Mouse (Mus musculus): ENCODE measurements at regions not wholly inside any gene's neighbourhood (a gene's known extent, or its start where the extent isn't known, plus 50 kb on each side); places are given as distances from the start of the nearest gene placed in this dataset.

GRCm38 (mm10) chr16:85680351-85680750 is 122.6 kb downstream of the Adamts1 start:
- no peak overlapping the region for H3K9ac ChIP-seq (ENCODE audit: low read length)
- H3K27me3 ChIP-seq (ENCODE audit: control insufficient read depth, insufficient read depth, low read length), result no peaks in the 10 kb centered on the region
- 55% methylated on average over 6 of the region's 6 CpGs for WGBS
- ATAC-seq (ENCODE audit: low FRiP score) (peak; percentile 52; the same call in 1 of the 2 replicates), DNase-seq (ENCODE audit: low spot score, missing footprints) (no peak)
- H3K4me1 ChIP-seq (ENCODE audit: control insufficient read depth, insufficient read depth, low read length), result no peaks in the 10 kb centered on the region
- H3K4me3 ChIP-seq (ENCODE audit: low read depth, low read length), result no peak overlapping the region
- H3K36me3 ChIP-seq (ENCODE audit: control insufficient read depth, insufficient read depth, low read length), result no peaks in the 10 kb centered on the region
- no peak overlapping the region for H3K27ac ChIP-seq (ENCODE audit: low read depth, low read length)
- no peaks in the 10 kb centered on the region for H3K9me3 ChIP-seq (ENCODE audit: control insufficient read depth, low read length)
- no peak overlapping the region for H3K4me2 ChIP-seq

- DNase-seq (ENCODE audit: low spot score, missing footprints) (no peak), ATAC-seq (ENCODE audit: low FRiP score) (no peak)
- Histone ChIP-seq H3K27ac (ENCODE audit: low read depth, low read length) (no peak overlapping the region), H3K36me3 (ENCODE audit: control insufficient read depth, insufficient read depth, low read length) (no peaks in the 10 kb centered on the region), H3K4me3 (ENCODE audit: low read depth, low read length) (no peak overlapping the region), H3K9ac (ENCODE audit: low read length) (no peak overlapping the region), H3K9me3 (ENCODE audit: control insufficient read depth, low read length) (no peaks in the 10 kb centered on the region), H3K4me2 (no peak overlapping the region), H3K4me1 (ENCODE audit: control insufficient read depth, insufficient read depth, low read length) (no peaks in the 10 kb centered on the region), H3K27me3 (ENCODE audit: control insufficient read depth, insufficient read depth, low read length) (no peaks in the 10 kb centered on the region)
- 75% methylated on average over 1 of the region's 1 CpGs for WGBS
These were observed 124.1 kb downstream of the Adamts1 start for GRCm38 (mm10) chr16:85678781-85679180.

GRCm38 (mm10) chr16:85678228-85678627 is 124.7 kb downstream of the Adamts1 start:
- Histone ChIP-seq H3K36me3 (ENCODE audit: control insufficient read depth, insufficient read depth, low read length) (no peaks in the 10 kb centered on the region), H3K27ac (ENCODE audit: low read depth, low read length) (no peak overlapping the region), H3K9ac (ENCODE audit: low read length) (no peak overlapping the region), H3K4me1 (ENCODE audit: control insufficient read depth, insufficient read depth, low read length) (no peaks in the 10 kb centered on the region), H3K27me3 (ENCODE audit: control insufficient read depth, insufficient read depth, low read length) (no peaks in the 10 kb centered on the region), H3K4me2 (no peak overlapping the region), H3K9me3 (ENCODE audit: control insufficient read depth, low read length) (no peaks in the 10 kb centered on the region), H3K4me3 (ENCODE audit: low read depth, low read length) (no peak overlapping the region)
- ATAC-seq (ENCODE audit: low FRiP score), result peak; percentile 45
- peak; percentile 84 for DNase-seq (ENCODE audit: low spot score, missing footprints)

- DNase-seq (ENCODE audit: low spot score, missing footprints), result no peak
- Histone ChIP-seq H3K4me3 (ENCODE audit: low read depth, low read length) (no peak overlapping the region), H3K36me3 (ENCODE audit: control insufficient read depth, insufficient read depth, low read length) (no peaks in the 10 kb centered on the region), H3K4me1 (ENCODE audit: control insufficient read depth, insufficient read depth, low read length) (no peaks in the 10 kb centered on the region), H3K9me3 (ENCODE audit: control insufficient read depth, low read length) (no peaks in the 10 kb centered on the region), H3K4me2 (no peak overlapping the region), H3K9ac (ENCODE audit: low read length) (no peak overlapping the region), H3K27ac (ENCODE audit: low read depth, low read length) (no peak overlapping the region), H3K27me3 (ENCODE audit: control insufficient read depth, insufficient read depth, low read length) (no peaks in the 10 kb centered on the region)
- ATAC-seq (ENCODE audit: low FRiP score), result peak; percentile 72
- 44% methylated on average over 9 of the region's 9 CpGs for WGBS
These were observed 123.8 kb upstream of the Cyyr1 start for GRCm38 (mm10) chr16:85677027-85677426.

GRCm38 (mm10) chr16:85668767-85669166 is 115.6 kb upstream of the Cyyr1 start:
- Histone ChIP-seq H3K27ac (ENCODE audit: low read depth, low read length) (no peak overlapping the region), H3K4me2 (no peak overlapping the region), H3K27me3 (ENCODE audit: control insufficient read depth, insufficient read depth, low read length) (no peaks in the 10 kb centered on the region), H3K9me3 (ENCODE audit: control insufficient read depth, low read length) (no peaks in the 10 kb centered on the region), H3K9ac (ENCODE audit: low read length) (no peak overlapping the region), H3K36me3 (ENCODE audit: control insufficient read depth, insufficient read depth, low read length) (no peaks in the 10 kb centered on the region), H3K4me1 (ENCODE audit: control insufficient read depth, insufficient read depth, low read length) (no peaks in the 10 kb centered on the region), H3K4me3 (ENCODE audit: low read depth, low read length) (no peak overlapping the region)
- no peak for ATAC-seq (ENCODE audit: low FRiP score)
- no peak for DNase-seq (ENCODE audit: low spot score, missing footprints)
- 84% methylated on average over 5 of the region's 5 CpGs for WGBS

- no peaks in the 10 kb centered on the region for H3K9me3 ChIP-seq (ENCODE audit: control insufficient read depth, low read length)
- 95% methylated on average over 1 of the region's 1 CpGs for WGBS
- no peaks in the 10 kb centered on the region for H3K27me3 ChIP-seq (ENCODE audit: control insufficient read depth, insufficient read depth, low read length)
- H3K27ac ChIP-seq (ENCODE audit: low read depth, low read length), result no peak overlapping the region
- ATAC-seq (ENCODE audit: low FRiP score), result no peak
- H3K4me3 ChIP-seq (ENCODE audit: low read depth, low read length), result no peak overlapping the region
- no peak overlapping the region for H3K9ac ChIP-seq (ENCODE audit: low read length)
- DNase-seq (ENCODE audit: low spot score, missing footprints), result no peak
- no peaks in the 10 kb centered on the region for H3K36me3 ChIP-seq (ENCODE audit: control insufficient read depth, insufficient read depth, low read length)
- no peak overlapping the region for H3K4me2 ChIP-seq
- H3K4me1 ChIP-seq (ENCODE audit: control insufficient read depth, insufficient read depth, low read length), result no peaks in the 10 kb centered on the region
These were observed 114.6 kb upstream of the Cyyr1 start for GRCm38 (mm10) chr16:85667790-85668189.

- Histone ChIP-seq H3K36me3 (ENCODE audit: control insufficient read depth, insufficient read depth, low read length) (no peaks in the 10 kb centered on the region), H3K9me3 (ENCODE audit: control insufficient read depth, low read length) (no peaks in the 10 kb centered on the region), H3K27ac (ENCODE audit: low read depth, low read length) (no peak overlapping the region), H3K4me2 (no peak overlapping the region), H3K4me3 (ENCODE audit: low read depth, low read length) (no peak overlapping the region), H3K27me3 (ENCODE audit: control insufficient read depth, insufficient read depth, low read length) (no peaks in the 10 kb centered on the region), H3K9ac (ENCODE audit: low read length) (no peak overlapping the region), H3K4me1 (ENCODE audit: control insufficient read depth, insufficient read depth, low read length) (no peaks in the 10 kb centered on the region)
- DNase-seq (ENCODE audit: low spot score, missing footprints) (no peak), ATAC-seq (ENCODE audit: low FRiP score) (no peak)
- WGBS, result 91% methylated on average over 1 of the region's 1 CpGs
These were observed 96.3 kb upstream of the Cyyr1 start for GRCm38 (mm10) chr16:85649516-85649915.

GRCm38 (mm10) chr16:85640992-85641391 is 87.8 kb upstream of the Cyyr1 start:
- no peaks in the 10 kb centered on the region for H3K4me1 ChIP-seq (ENCODE audit: control insufficient read depth, insufficient read depth, low read length)
- no peaks in the 10 kb centered on the region for H3K36me3 ChIP-seq (ENCODE audit: control insufficient read depth, insufficient read depth, low read length)
- no peak for DNase-seq (ENCODE audit: low spot score, missing footprints)
- no peaks in the 10 kb centered on the region for H3K27me3 ChIP-seq (ENCODE audit: control insufficient read depth, insufficient read depth, low read length)
- H3K4me3 ChIP-seq (ENCODE audit: low read depth, low read length), result no peak overlapping the region
- no peak overlapping the region for H3K27ac ChIP-seq (ENCODE audit: low read depth, low read length)
- ATAC-seq (ENCODE audit: low FRiP score), result no peak
- H3K9me3 ChIP-seq (ENCODE audit: control insufficient read depth, low read length), result no peaks in the 10 kb centered on the region
- no peak overlapping the region for H3K4me2 ChIP-seq
- WGBS, result 91% methylated on average over 4 of the region's 4 CpGs
- no peak overlapping the region for H3K9ac ChIP-seq (ENCODE audit: low read length)

GRCm38 (mm10) chr16:85637079-85637478 is 83.9 kb upstream of the Cyyr1 start:
- DNase-seq (ENCODE audit: low spot score, missing footprints) (peak; percentile 69), ATAC-seq (ENCODE audit: low FRiP score) (no peak)
- no peak overlapping the region for H3K4me3 ChIP-seq (ENCODE audit: low read depth, low read length)
- no peaks in the 10 kb centered on the region for H3K27me3 ChIP-seq (ENCODE audit: control insufficient read depth, insufficient read depth, low read length)
- no peak overlapping the region for H3K27ac ChIP-seq (ENCODE audit: low read depth, low read length)
- no peak overlapping the region for H3K9ac ChIP-seq (ENCODE audit: low read length)
- no peak overlapping the region for H3K4me2 ChIP-seq
- H3K36me3 ChIP-seq (ENCODE audit: control insufficient read depth, insufficient read depth, low read length), result no peaks in the 10 kb centered on the region
- H3K4me1 ChIP-seq (ENCODE audit: control insufficient read depth, insufficient read depth, low read length), result no peaks in the 10 kb centered on the region
- no peaks in the 10 kb centered on the region for H3K9me3 ChIP-seq (ENCODE audit: control insufficient read depth, low read length)
- 85% methylated on average over 1 of the region's 1 CpGs for WGBS

- no peaks in the 10 kb centered on the region for H3K27me3 ChIP-seq (ENCODE audit: control insufficient read depth, insufficient read depth, low read length)
- no peak overlapping the region for H3K9ac ChIP-seq (ENCODE audit: low read length)
- WGBS, result 90% methylated on average over 3 of the region's 3 CpGs
- DNase-seq (ENCODE audit: low spot score, missing footprints) (peak; percentile 62), ATAC-seq (ENCODE audit: low FRiP score) (no peak)
- H3K9me3 ChIP-seq (ENCODE audit: control insufficient read depth, low read length), result no peaks in the 10 kb centered on the region
- no peaks in the 10 kb centered on the region for H3K4me1 ChIP-seq (ENCODE audit: control insufficient read depth, insufficient read depth, low read length)
- H3K27ac ChIP-seq (ENCODE audit: low read depth, low read length), result no peak overlapping the region
- H3K36me3 ChIP-seq (ENCODE audit: control insufficient read depth, insufficient read depth, low read length), result no peaks in the 10 kb centered on the region
- H3K4me2 ChIP-seq, result no peak overlapping the region
- no peak overlapping the region for H3K4me3 ChIP-seq (ENCODE audit: low read depth, low read length)
These were observed 76.5 kb upstream of the Cyyr1 start for GRCm38 (mm10) chr16:85629738-85630137.

Data from midbrain, embryonic 11.5 days (tissue).